Mouse (Mus musculus): ENCODE results near the gene Plekhn1. TPM values are rescaled to one million over a fixed set of nuclear protein-coding genes. Genes with fewer than 3 reads are reported as not detected.

Plekhn1 gene
- total and polyA plus RNA-seq, 3 experiments = 11.8 to 20.0 TPM; not detected in 1

DNA sequence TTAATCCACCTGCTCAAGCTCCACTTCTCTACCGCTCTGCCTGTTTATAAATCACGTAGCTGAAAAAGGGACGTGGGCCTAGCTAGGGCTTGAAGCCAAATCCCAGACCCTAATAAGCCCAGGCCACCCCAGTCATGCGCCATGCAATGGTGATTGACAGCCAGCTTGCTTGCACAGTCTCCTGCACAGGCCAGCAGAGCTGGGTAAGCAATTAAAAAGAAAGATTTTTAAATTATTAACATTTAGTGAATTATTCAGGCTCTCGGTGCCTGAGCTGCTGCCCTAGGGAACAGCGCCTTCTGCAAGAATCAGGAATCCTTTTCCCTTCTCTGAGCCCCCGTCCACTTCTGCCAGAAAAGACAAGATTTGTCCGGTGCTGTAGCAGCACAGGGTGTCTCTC lies 16.4 kb upstream of the Plekhn1 start:
- no peak overlapping the region for H3K9ac ChIP-seq (ENCODE audit: control insufficient read depth, low read depth, low read length, poor library complexity, severe bottlenecking)
- TF ChIP-seq SIN3A (IDR thresholded peaks at IDR 0.05; ENCODE audit: low read length) (no peak), POLR2AphosphoS2 (IDR thresholded peaks at IDR 0.05; ENCODE audit: low read length) (peak; percentile 29; the same call in 1 of the 2 replicates), ZMIZ1 (IDR thresholded peaks at IDR 0.05; ENCODE audit: low read depth, low read length) (peak; percentile 41; the same call in 1 of the 2 replicates)
- no peaks in the 10 kb centered on the region for H3K27me3 ChIP-seq (ENCODE audit: control insufficient read depth in 1 of 2, insufficient read depth in 2 of 2, low read length in 2 of 2)
- peaks cover 1 to 4% of the 10 kb centered on the region in 2 experiments; a peak in 2 of 4 replicates for H3K36me3 ChIP-seq (ENCODE audit: control insufficient read depth in 1 of 2, insufficient read depth in 2 of 2, low read length in 2 of 2)
- H3K27ac ChIP-seq (ENCODE audit: control insufficient read depth, low read depth, low read length) = no peak overlapping the region; the same call in 1 of the 2 replicates
- no peaks in the 10 kb centered on the region for H3K79me2 ChIP-seq (ENCODE audit: control insufficient read depth, insufficient read depth, low read length, poor library complexity)
- DNase-seq (ENCODE audit: low read depth, low spot score) = no peak
- H3K9me3 ChIP-seq (replicated peaks; ENCODE audit: insufficient read depth, low read length) = no peaks in the 10 kb centered on the region
- H3K4me1 ChIP-seq (ENCODE audit: control insufficient read depth in 1 of 2, insufficient read depth in 2 of 2, low read length in 2 of 2) = peaks cover 3 to 20% of the 10 kb centered on the region in 2 experiments; a peak in 3 of 4 replicates
- H3K4me3 ChIP-seq (ENCODE audit: control insufficient read depth in 1 of 2, insufficient read depth in 1 of 2, low read depth in 2 of 2, low read length in 2 of 2) = no peak overlapping the region

DNA sequence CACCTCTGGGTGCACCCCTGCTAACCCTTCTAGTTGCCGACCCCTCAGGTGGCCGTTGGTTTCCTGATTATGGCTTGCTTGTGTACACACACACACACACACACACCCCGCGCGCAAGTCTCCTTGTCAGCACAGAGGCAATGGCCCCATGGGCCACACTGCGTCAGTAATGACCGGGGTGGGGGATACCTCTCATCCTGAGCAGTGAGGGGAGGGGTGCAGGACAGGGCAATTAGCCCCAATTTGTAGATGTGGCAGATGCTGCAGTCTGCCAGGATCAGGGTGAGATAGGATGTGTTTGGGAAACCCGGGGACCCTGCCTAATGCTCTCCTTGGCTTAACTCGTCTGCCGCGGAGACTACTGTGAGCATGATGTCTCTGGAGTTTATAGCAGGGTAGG lies 14.9 kb upstream of the Plekhn1 start:
- Histone ChIP-seq H3K27me3 (ENCODE audit: control insufficient read depth in 1 of 2, insufficient read depth in 2 of 2, low read length in 2 of 2) (no peaks in the 10 kb centered on the region), H3K36me3 (ENCODE audit: control insufficient read depth in 1 of 2, insufficient read depth in 2 of 2, low read length in 2 of 2) (peaks cover 4 to 7% of the 10 kb centered on the region in 2 experiments; a peak in 3 of 4 replicates), H3K4me1 (ENCODE audit: control insufficient read depth in 1 of 2, insufficient read depth in 2 of 2, low read length in 2 of 2) (peaks cover 3 to 20% of the 10 kb centered on the region in 2 experiments; a peak in 3 of 4 replicates), H3K79me2 (ENCODE audit: control insufficient read depth, insufficient read depth, low read length, poor library complexity) (no peaks in the 10 kb centered on the region), H3K4me3 (ENCODE audit: control insufficient read depth in 1 of 2, insufficient read depth in 1 of 2, low read depth in 2 of 2, low read length in 2 of 2) (no peak overlapping the region), H3K9me3 (replicated peaks; ENCODE audit: insufficient read depth, low read length) (no peaks in the 10 kb centered on the region), H3K9ac (ENCODE audit: control insufficient read depth, low read depth, low read length, poor library complexity, severe bottlenecking) (no peak overlapping the region), H3K27ac (ENCODE audit: control insufficient read depth, low read depth, low read length) (no peak overlapping the region)
- TF ChIP-seq NELFE (IDR thresholded peaks at IDR 0.05; ENCODE audit: low read depth, low read length) (no peak), MYC (IDR thresholded peaks at IDR 0.05; ENCODE audit: low read depth, low read length) (0 out of 2 replicates have a peak, but pooled peaks have one; percentile 10), POLR2A (IDR thresholded peaks at IDR 0.05; ENCODE audit: control insufficient read depth in 1 of 2, insufficient read depth in 1 of 2, low read depth in 1 of 2, low read length in 2 of 2, poor library complexity in 1 of 2) (peak in 1 of 2 experiments; percentile 33; a peak in 1 of 4 replicates)
- DNase-seq (ENCODE audit: low read depth, low spot score) = no peak

DNA sequence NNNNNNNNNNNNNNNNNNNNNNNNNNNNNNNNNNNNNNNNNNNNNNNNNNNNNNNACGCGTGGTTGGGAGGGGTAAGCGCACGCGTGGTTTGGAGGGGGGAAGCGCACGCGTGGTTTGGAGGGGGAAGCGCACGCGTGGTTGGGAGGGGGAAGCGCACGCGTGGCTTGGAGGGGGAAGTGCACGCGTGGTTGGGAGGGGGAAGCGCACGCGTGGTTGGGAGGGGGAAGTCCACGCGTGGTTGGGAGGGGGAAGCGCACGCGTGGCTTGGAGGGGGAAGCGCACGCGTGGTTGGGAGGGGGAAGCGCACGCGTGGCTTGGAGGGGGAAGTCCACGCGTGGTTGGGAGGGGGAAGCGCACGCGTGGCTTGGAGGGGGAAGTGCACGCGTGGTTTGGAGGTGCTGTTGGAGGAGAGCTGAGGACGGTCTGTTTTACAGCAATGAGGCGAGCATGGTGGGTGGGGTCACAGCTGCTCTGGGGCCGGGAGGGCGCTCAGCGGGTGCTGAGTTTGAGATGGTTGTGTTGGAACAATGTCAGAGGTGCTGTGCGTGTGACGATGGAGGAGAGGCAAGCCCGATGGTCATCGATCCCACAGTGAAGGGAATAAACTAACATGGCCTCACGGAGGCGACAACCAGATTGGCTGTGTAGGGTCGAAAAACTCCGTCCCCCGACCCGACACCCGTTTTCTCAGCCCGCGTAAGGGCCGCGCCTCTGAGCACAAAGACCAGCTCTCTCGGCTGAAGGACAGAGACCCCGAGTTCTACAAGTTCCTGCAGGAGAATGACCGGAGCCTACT lies 2.2 kb upstream of the Plekhn1 start:
- peak overlapping the region; percentile 96 for H3K9ac ChIP-seq (ENCODE audit: control insufficient read depth, low read depth, low read length, poor library complexity, severe bottlenecking)
- H3K4me1 ChIP-seq (ENCODE audit: control insufficient read depth in 1 of 2, insufficient read depth in 2 of 2, low read length in 2 of 2) = peaks cover 2 to 6% of the 10 kb centered on the region in 2 experiments; a peak in 2 of 4 replicates
- H3K4me3 ChIP-seq (ENCODE audit: control insufficient read depth in 1 of 2, insufficient read depth in 1 of 2, low read depth in 2 of 2, low read length in 2 of 2) = peak overlapping the region; percentile 91 to 96
- H3K36me3 ChIP-seq (ENCODE audit: control insufficient read depth in 1 of 2, insufficient read depth in 2 of 2, low read length in 2 of 2) = peaks cover 8 to 22% of the 10 kb centered on the region in 2 experiments
- peak; percentile 62 for DNase-seq (ENCODE audit: low read depth, low spot score)
- H3K27ac ChIP-seq (ENCODE audit: control insufficient read depth, low read depth, low read length) = peak overlapping the region; percentile 54
- peaks cover 51% of the 10 kb centered on the region for H3K79me2 ChIP-seq (ENCODE audit: control insufficient read depth, insufficient read depth, low read length, poor library complexity)
- TF ChIP-seq MYB (IDR thresholded peaks at IDR 0.05; ENCODE audit: low read depth, low read length) (no peak), MXI1 (IDR thresholded peaks at IDR 0.05; ENCODE audit: low read depth, low read length) (0 out of 2 replicates have a peak, but pooled peaks have one; percentile 30), TCF12 (IDR thresholded peaks at IDR 0.05; ENCODE audit: low read depth, low read length) (no peak), ZMIZ1 (IDR thresholded peaks at IDR 0.05; ENCODE audit: low read depth, low read length) (no peak), TAL1 (IDR thresholded peaks at IDR 0.05; ENCODE audit: low read length) (no peak), ZNF384 (IDR thresholded peaks at IDR 0.05; ENCODE audit: low read depth, low read length) (no peak), RCOR1 (IDR thresholded peaks at IDR 0.05; ENCODE audit: low read depth, low read length) (no peak), POLR2AphosphoS5 (IDR thresholded peaks at IDR 0.05; ENCODE audit: borderline replicate concordance, low read depth, low read length) (no peak), CHD2 (IDR thresholded peaks at IDR 0.05; ENCODE audit: low read length) (no peak)
- H3K27me3 ChIP-seq (ENCODE audit: control insufficient read depth in 1 of 2, insufficient read depth in 2 of 2, low read length in 2 of 2) = no peaks in the 10 kb centered on the region
- no peaks in the 10 kb centered on the region for H3K9me3 ChIP-seq (replicated peaks; ENCODE audit: insufficient read depth, low read length)

Measured in MEL (cell line).